Mouse (Mus musculus) CH12.LX (cell line): ENCODE measurements around the gene Tfec. TPM values are rescaled to one million over a fixed set of nuclear protein-coding genes. Genes with fewer than 3 reads are reported as not detected.

ENCODE experiments used
- DNase-seq: peaks from one replicate; pipeline ENCODE4 v3.0.0-alpha.2; 2013; ENCODE audit errors: extremely low read depth
- H3K27ac ChIP-seq: 2 replicates; pipeline ENCODE4 v1.5.1; 2012; ENCODE audit warnings: low read depth, mild to moderate bottlenecking, control low read depth, moderate library complexity; ENCODE audit not compliant: insufficient read depth
- H3K27me3 ChIP-seq: replicated peaks from 2 replicates; pipeline ENCODE3; 2012; ENCODE audit warnings: inconsistent platforms
- H3K36me3 ChIP-seq, 2 experiments: replicated peaks in 1 of 2; 2 replicates each; pipeline versions ENCODE3 to v1.6.1; 2012; ENCODE audit warnings: inconsistent platforms in 1 of 2, low read length in 1 of 2, mild to moderate bottlenecking in 1 of 2, mixed read lengths in 1 of 2, moderate library complexity in 1 of 2; ENCODE audit not compliant: control insufficient read depth in 1 of 2, insufficient read depth in 1 of 2
- H3K4me1 ChIP-seq, 2 experiments: 2 replicates each; pipeline ENCODE4 v1.6.1; 2012; ENCODE audit warnings: inconsistent platforms in 1 of 2, moderate library complexity in 1 of 2; ENCODE audit not compliant: insufficient read depth in 2 of 2, control insufficient read depth in 1 of 2
- H3K4me2 ChIP-seq: 2 replicates; pipeline ENCODE4 v1.6.1; 2012; ENCODE audit warnings: low read depth, mild to moderate bottlenecking, control low read depth; ENCODE audit not compliant: poor library complexity, insufficient read depth, severe bottlenecking
- H3K4me3 ChIP-seq, 3 experiments: fragments of 150-350 bp in 1 of 3; sonication (generic) in 1 of 3; replicated peaks in 1 of 3; 2 replicates each; pipeline versions ENCODE3 to v1.5.1; 2011 to 2012; ENCODE audit warnings: low read depth in 2 of 3, low read length in 2 of 3, mild to moderate bottlenecking in 2 of 3, moderate library complexity in 2 of 3, control low read depth in 1 of 3, improper control_type of control experiment in 1 of 3, inconsistent platforms in 1 of 3, mixed read lengths in 1 of 3; ENCODE audit not compliant: poor library complexity in 1 of 3
- H3K79me2 ChIP-seq: replicated peaks from 2 replicates; pipeline ENCODE4 v1.6.1; 2012; ENCODE audit warnings: mild to moderate bottlenecking, moderate library complexity; ENCODE audit not compliant: control insufficient read depth, poor library complexity, insufficient read depth, severe bottlenecking; ENCODE audit errors: extremely low read depth
- H3K9ac ChIP-seq: 2 replicates; pipeline ENCODE4 v1.6.1; 2012; ENCODE audit warnings: low read depth, mild to moderate bottlenecking, control low read depth, moderate library complexity; ENCODE audit not compliant: insufficient read depth
- H3K9me3 ChIP-seq: replicated peaks from 2 replicates; pipeline ENCODE3; 2012; ENCODE audit warnings: low read length, inconsistent platforms, mixed read lengths
- BHLHE40 ChIP-seq: IDR thresholded peaks from 2 replicates; pipeline ENCODE4 v1.6.1; 2011; ENCODE audit warnings: mild to moderate bottlenecking, low read depth, low read length, improper control_type of control experiment
- CHD2 ChIP-seq: IDR thresholded peaks from 2 replicates; pipeline ENCODE4 v1.6.1; 2011; ENCODE audit warnings: low read length, improper control_type of control experiment
- E2F4 ChIP-seq: IDR thresholded peaks from 2 replicates; pipeline ENCODE4 v1.6.1; 2011; ENCODE audit warnings: low read depth, low read length, improper control_type of control experiment; ENCODE audit not compliant: insufficient replicate concordance
- ELF1 ChIP-seq: IDR thresholded peaks from 2 replicates; pipeline ENCODE4 v1.6.1; 2014; ENCODE audit warnings: low read depth, mild to moderate bottlenecking, inconsistent platforms, low read length, improper control_type of control experiment
- GABPA ChIP-seq: IDR thresholded peaks from 2 replicates; pipeline ENCODE4 v1.6.1; 2012; ENCODE audit warnings: low read depth, low read length, improper control_type of control experiment, inconsistent platforms; ENCODE audit not compliant: insufficient replicate concordance
- HCFC1 ChIP-seq: IDR thresholded peaks from 2 replicates; pipeline ENCODE4 v1.6.1; 2012; ENCODE audit warnings: low read depth, mild to moderate bottlenecking, inconsistent platforms, low read length, improper control_type of control experiment
- IRF4 ChIP-seq: IDR thresholded peaks from 2 replicates; pipeline ENCODE4 v1.6.1; 2014; ENCODE audit warnings: low read depth, mild to moderate bottlenecking, inconsistent platforms, low read length, improper control_type of control experiment
- JUN ChIP-seq: IDR thresholded peaks from 2 replicates; pipeline ENCODE4 v1.6.1; 2011; ENCODE audit warnings: low read depth, mild to moderate bottlenecking, low read length, improper control_type of control experiment, moderate library complexity; ENCODE audit not compliant: insufficient read depth
- JUND ChIP-seq: conservative IDR thresholded peaks from 2 replicates; pipeline ENCODE4 v1.6.1; 2011; ENCODE audit warnings: low read depth, low read length, improper control_type of control experiment
- MAFK ChIP-seq: IDR thresholded peaks from 2 replicates; pipeline ENCODE4 v1.6.1; 2011; ENCODE audit warnings: low read length, improper control_type of control experiment; ENCODE audit not compliant: insufficient replicate concordance
- MAX ChIP-seq: IDR thresholded peaks from 2 replicates; pipeline ENCODE4 v1.6.1; 2011; ENCODE audit warnings: low read length, improper control_type of control experiment
- MAZ ChIP-seq: IDR thresholded peaks from 2 replicates; pipeline ENCODE4 v1.6.1; 2012; ENCODE audit warnings: low read depth, mild to moderate bottlenecking, inconsistent platforms, low read length, improper control_type of control experiment, moderate library complexity
- MEF2A ChIP-seq: IDR thresholded peaks from 2 replicates; pipeline ENCODE4 v1.6.1; 2014; ENCODE audit warnings: low read depth, mild to moderate bottlenecking, inconsistent platforms, low read length, improper control_type of control experiment, borderline replicate concordance
- MXI1 ChIP-seq: IDR thresholded peaks from 2 replicates; pipeline ENCODE4 v1.6.1; 2011; ENCODE audit warnings: mild to moderate bottlenecking, low read depth, low read length, improper control_type of control experiment
- NELFE ChIP-seq: IDR thresholded peaks from 2 replicates; pipeline ENCODE4 v1.6.1; 2011; ENCODE audit warnings: low read depth, low read length, improper control_type of control experiment
- NRF1 ChIP-seq: IDR thresholded peaks from 2 replicates; pipeline ENCODE4 v1.6.1; 2014; ENCODE audit warnings: low read depth, mild to moderate bottlenecking, inconsistent platforms, low read length, improper control_type of control experiment, moderate library complexity
- POLR2A ChIP-seq: IDR thresholded peaks from 2 replicates; pipeline ENCODE4 v1.6.1; 2011; ENCODE audit warnings: low read depth, mild to moderate bottlenecking, improper control_type of control experiment, low read length
- POLR2AphosphoS2 ChIP-seq: IDR thresholded peaks from 2 replicates; pipeline ENCODE4 v1.6.1; 2011; ENCODE audit warnings: low read depth, low read length, improper control_type of control experiment
- SIN3A ChIP-seq: IDR thresholded peaks from 2 replicates; pipeline ENCODE4 v1.6.1; 2012; ENCODE audit warnings: low read length, improper control_type of control experiment, inconsistent platforms
- SMC3 ChIP-seq: IDR thresholded peaks from 2 replicates; pipeline ENCODE4 v1.6.1; 2011; ENCODE audit warnings: low read depth, low read length, improper control_type of control experiment
- ZC3H11A ChIP-seq: IDR thresholded peaks from 2 replicates; pipeline ENCODE4 v1.6.1; 2012; ENCODE audit warnings: low read depth, mild to moderate bottlenecking, inconsistent platforms, low read length, improper control_type of control experiment
- ZMIZ1 ChIP-seq: IDR thresholded peaks from 2 replicates; pipeline ENCODE4 v1.6.1; 2012; ENCODE audit warnings: low read depth, mild to moderate bottlenecking, inconsistent platforms, low read length, improper control_type of control experiment
- ZNF384 ChIP-seq: IDR thresholded peaks from 2 replicates; pipeline ENCODE4 v1.6.1; 2012; ENCODE audit warnings: low read depth, low read length, improper control_type of control experiment, inconsistent platforms
- dilution Hi-C: fragments of 300-500 bp; cut with MboI; formaldehyde crosslinking; loops from 2 replicates; pipeline ENCODE4 v1.14.3; 2020; ENCODE audit warnings: low sequenced_read_pairs; ENCODE audit not compliant: extremely low pct_unique_long_range_greater_than_20kb, extremely low pct_ligation_motif_present
- in situ Hi-C: fragments of 300-500 bp; cut with MboI; formaldehyde crosslinking; loops from 3 replicates; pipeline ENCODE4 v1.14.3; 2019; ENCODE audit warnings: low sequenced_read_pairs, low pct_ligation_motif_present, low pct_unique_long_range_greater_than_20kb, mixed read lengths
- polyA plus RNA-seq: library from polyadenylated mRNA; unstranded; fragments of >175 nt; gene quantifications from 2 replicates; pipeline ENCODE4 v1.2.1, GENCODE M21; 2012; ENCODE audit warnings: low read depth; ENCODE audit not compliant: insufficient read length
- total RNA-seq, 2 experiments: library from RNA; depleted of rRNA; stranded (reverse); fragments of 300-350 nt in 1 of 2; fragments of >200 nt in 1 of 2; gene quantifications; 2 replicates each; pipeline ENCODE4 v1.2.3; 2012 to 2014

Gene Tfec
- total and polyA plus RNA-seq, 3 experiments: not detected

GRCm38 (mm10) chr6:16862753-16863508 is 35.3 kb downstream of the Tfec start:
- H3K36me3 ChIP-seq: no peaks in the 10 kb centered on the region
- dilution Hi-C loops (no loop called here), in situ Hi-C loops (no loop called here)
- H3K9ac ChIP-seq: no peak overlapping the region
- no peak overlapping the region for H3K4me2 ChIP-seq
- H3K4me1 ChIP-seq: no peaks in the 10 kb centered on the region
- no peaks in the 10 kb centered on the region for H3K27me3 ChIP-seq
- DNase-seq: no peak
- no peak overlapping the region for H3K4me3 ChIP-seq
- TF ChIP-seq CHD2: no peak
- TF ChIP-seq POLR2A: no peak
- no peak for TF ChIP-seq JUND
- H3K27ac ChIP-seq: no peak overlapping the region
- H3K79me2 ChIP-seq: no peaks in the 10 kb centered on the region
- no peaks in the 10 kb centered on the region for H3K9me3 ChIP-seq

GRCm38 (mm10) chr6:16862050-16862449 is 36.2 kb downstream of the Tfec start:
- Histone ChIP-seq H3K27ac (no peak overlapping the region), H3K4me3 (no peak overlapping the region), H3K9ac (no peak overlapping the region), H3K4me2 (no peak overlapping the region), H3K4me1 (no peaks in the 10 kb centered on the region), H3K79me2 (no peaks in the 10 kb centered on the region), H3K9me3 (no peaks in the 10 kb centered on the region), H3K36me3 (no peaks in the 10 kb centered on the region), H3K27me3 (no peaks in the 10 kb centered on the region)
- dilution Hi-C loops: no loop called here
- in situ Hi-C loops: no loop called here
- no peak for DNase-seq
- TF ChIP-seq MAFK: no peak
- TF ChIP-seq NRF1: no peak
- no peak for TF ChIP-seq BHLHE40
- no peak for TF ChIP-seq HCFC1
- TF ChIP-seq SMC3: no peak

- no peak overlapping the region for H3K27ac ChIP-seq
- DNase-seq: no peak
These were observed 42.2 kb downstream of the Tfec start for GRCm38 (mm10) chr6:16855879-16856545.

More at GRCm38 (mm10) chr6:16855879-16856545, 42.2 kb downstream of the Tfec start:
- no peaks in the 10 kb centered on the region for H3K4me1 ChIP-seq
- TF ChIP-seq CHD2: no peak
- no peak for TF ChIP-seq MEF2A
- no peak for TF ChIP-seq HCFC1
- TF ChIP-seq MAZ: no peak
- TF ChIP-seq MAX: no peak
- TF ChIP-seq GABPA: no peak
- TF ChIP-seq ZC3H11A: no peak
- no peak for TF ChIP-seq E2F4
- no peak for TF ChIP-seq ZNF384
- no peak for TF ChIP-seq POLR2A
- TF ChIP-seq MAFK: no peak
- TF ChIP-seq IRF4: no peak
- TF ChIP-seq NELFE: no peak
- no peak for TF ChIP-seq ZMIZ1
- TF ChIP-seq POLR2AphosphoS2: no peak
- TF ChIP-seq SIN3A: no peak
- no peak for TF ChIP-seq MXI1
- TF ChIP-seq JUN: no peak
- no peak for TF ChIP-seq ELF1
- H3K9ac ChIP-seq: no peak overlapping the region
- no peaks in the 10 kb centered on the region for H3K79me2 ChIP-seq
- no peak overlapping the region for H3K4me3 ChIP-seq
- H3K27me3 ChIP-seq: no peaks in the 10 kb centered on the region
- dilution Hi-C loops: no loop called here
- H3K36me3 ChIP-seq: no peaks in the 10 kb centered on the region
- in situ Hi-C loops: no loop called here
- no peak overlapping the region for H3K4me2 ChIP-seq
- no peaks in the 10 kb centered on the region for H3K9me3 ChIP-seq
